Mouse (Mus musculus) MEL (cell line): ENCODE results near the gene Ccl1. TPM values are rescaled to one million over a fixed set of nuclear protein-coding genes. Genes with fewer than 3 reads are reported as not detected.

ENCODE experiments used
- DNase-seq: peaks from one replicate; pipeline ENCODE4 v3.0.0; 2011; ENCODE audit warnings: low read depth, low spot score
- H3K27ac ChIP-seq: 2 replicates; pipeline ENCODE4 v1.5.1; 2012; ENCODE audit warnings: low read depth, mild to moderate bottlenecking, control low read depth, low read length, moderate library complexity; ENCODE audit not compliant: control insufficient read depth
- H3K27me3 ChIP-seq, 2 experiments: fragments of 150-350 bp in 1 of 2; sonication (generic) in 1 of 2; 2 replicates each; pipeline ENCODE4 v1.6.1; 2012; ENCODE audit warnings: low read length in 2 of 2, mild to moderate bottlenecking in 2 of 2, improper control_type of control experiment in 1 of 2, moderate library complexity in 1 of 2; ENCODE audit not compliant: insufficient read depth in 2 of 2, control insufficient read depth in 1 of 2
- H3K36me3 ChIP-seq, 2 experiments: 2 replicates each; pipeline ENCODE4 v1.6.1; 2012 to 2014; ENCODE audit warnings: low read length in 2 of 2, improper control_type of control experiment in 1 of 2, inconsistent platforms in 1 of 2, mild to moderate bottlenecking in 1 of 2; ENCODE audit not compliant: insufficient read depth in 2 of 2, control insufficient read depth in 1 of 2
- H3K4me1 ChIP-seq, 2 experiments: fragments of 150-350 bp in 1 of 2; sonication (generic) in 1 of 2; 2 replicates each; pipeline ENCODE4 v1.6.1; 2012; ENCODE audit warnings: low read length in 2 of 2, improper control_type of control experiment in 1 of 2, mild to moderate bottlenecking in 1 of 2; ENCODE audit not compliant: insufficient read depth in 2 of 2, control insufficient read depth in 1 of 2
- H3K4me3 ChIP-seq, 2 experiments: fragments of 150-350 bp in 1 of 2; sonication (generic) in 1 of 2; 2 replicates each; pipeline ENCODE4 v1.5.1; 2012; ENCODE audit warnings: low read depth in 2 of 2, low read length in 2 of 2, mild to moderate bottlenecking in 2 of 2, moderate library complexity in 2 of 2, control low read depth in 1 of 2, improper control_type of control experiment in 1 of 2; ENCODE audit not compliant: control insufficient read depth in 1 of 2, insufficient read depth in 1 of 2
- H3K79me2 ChIP-seq: 2 replicates; pipeline ENCODE4 v1.6.1; 2012; ENCODE audit warnings: mild to moderate bottlenecking, low read length, moderate library complexity; ENCODE audit not compliant: control insufficient read depth, poor library complexity, insufficient read depth
- H3K9ac ChIP-seq: 2 replicates; pipeline ENCODE4 v1.6.1; 2012; ENCODE audit warnings: low read depth, mild to moderate bottlenecking, control low read depth, low read length, moderate library complexity; ENCODE audit not compliant: control insufficient read depth, poor library complexity, severe bottlenecking
- H3K9me3 ChIP-seq: fragments of 150-350 bp; sonication (generic); replicated peaks from 2 replicates; pipeline ENCODE4 v1.6.1; 2012; ENCODE audit warnings: mild to moderate bottlenecking, low read length, improper control_type of control experiment, moderate library complexity; ENCODE audit not compliant: insufficient read depth
- CTCF ChIP-seq, 3 experiments: IDR thresholded peaks in 2 of 3; conservative IDR thresholded peaks in 1 of 3; 2 replicates each; pipeline ENCODE4 v1.5.1; 2011 to 2012; ENCODE audit warnings: low read length in 3 of 3, low read depth in 2 of 3, mild to moderate bottlenecking in 2 of 3, improper control_type of control experiment in 1 of 3, inconsistent platforms in 1 of 3, mixed read lengths in 1 of 3, moderate library complexity in 1 of 3; ENCODE audit not compliant: control insufficient read depth in 1 of 3, insufficient read depth in 1 of 3, poor library complexity in 1 of 3, severe bottlenecking in 1 of 3
- EP300 ChIP-seq, 2 experiments: IDR thresholded peaks; 2 replicates each; pipeline ENCODE4 v1.6.1; 2011; ENCODE audit warnings: improper control_type of control experiment in 2 of 2, low read length in 2 of 2, low read depth in 1 of 2, mild to moderate bottlenecking in 1 of 2
- ETS1 ChIP-seq: IDR thresholded peaks from 2 replicates; pipeline ENCODE4 v1.6.1; 2012; ENCODE audit warnings: low read depth, mild to moderate bottlenecking, inconsistent platforms, low read length, improper control_type of control experiment, moderate library complexity
- JUND ChIP-seq: IDR thresholded peaks from 2 replicates; pipeline ENCODE4 v1.6.1; 2011; ENCODE audit warnings: low read depth, mild to moderate bottlenecking, improper control_type of control experiment, low read length
- KAT2A ChIP-seq: conservative IDR thresholded peaks from 2 replicates; pipeline ENCODE4 v1.6.1; 2012; ENCODE audit warnings: low read depth, low read length, improper control_type of control experiment, inconsistent platforms
- MAFK ChIP-seq: IDR thresholded peaks from 2 replicates; pipeline ENCODE4 v1.6.1; 2011; ENCODE audit warnings: low read depth, mild to moderate bottlenecking, low read length, improper control_type of control experiment, borderline replicate concordance
- MAX ChIP-seq: IDR thresholded peaks from 2 replicates; pipeline ENCODE4 v1.6.1; 2011; ENCODE audit warnings: low read length, improper control_type of control experiment
- POLR2A ChIP-seq, 2 experiments: IDR thresholded peaks; 2 replicates each; pipeline ENCODE4 v1.6.1; 2011 to 2012; ENCODE audit warnings: low read length in 2 of 2, mild to moderate bottlenecking in 2 of 2, control low read depth in 1 of 2, improper control_type of control experiment in 1 of 2, low read depth in 1 of 2, moderate library complexity in 1 of 2; ENCODE audit not compliant: control insufficient read depth in 1 of 2, insufficient read depth in 1 of 2, poor library complexity in 1 of 2
- POLR2AphosphoS2 ChIP-seq: IDR thresholded peaks from 2 replicates; pipeline ENCODE4 v1.6.1; 2011; ENCODE audit warnings: low read length, improper control_type of control experiment
- RAD21 ChIP-seq: IDR thresholded peaks from 2 replicates; pipeline ENCODE4 v1.6.1; 2011; ENCODE audit warnings: mild to moderate bottlenecking, low read depth, low read length, improper control_type of control experiment
- TAL1 ChIP-seq: IDR thresholded peaks from 2 replicates; pipeline ENCODE4 v1.6.1; 2012; ENCODE audit warnings: mild to moderate bottlenecking, inconsistent platforms, low read length, moderate library complexity, mixed read lengths
- TCF12 ChIP-seq: IDR thresholded peaks from 2 replicates; pipeline ENCODE4 v1.6.1; 2014; ENCODE audit warnings: low read depth, mild to moderate bottlenecking, inconsistent platforms, low read length, improper control_type of control experiment, moderate library complexity
- UBTF ChIP-seq: IDR thresholded peaks from 2 replicates; pipeline ENCODE4 v1.6.1; 2012; ENCODE audit warnings: low read depth, mild to moderate bottlenecking, inconsistent platforms, low read length, improper control_type of control experiment, moderate library complexity, borderline replicate concordance; ENCODE audit not compliant: insufficient read depth
- USF2 ChIP-seq, 2 experiments: IDR thresholded peaks; 2 replicates each; pipeline ENCODE4 v1.6.1; 2011 to 2012; ENCODE audit warnings: improper control_type of control experiment in 2 of 2, low read length in 2 of 2, borderline replicate concordance in 1 of 2, inconsistent platforms in 1 of 2, low read depth in 1 of 2, mild to moderate bottlenecking in 1 of 2; ENCODE audit not compliant: insufficient read depth in 1 of 2
- ZC3H11A ChIP-seq: IDR thresholded peaks from 2 replicates; pipeline ENCODE4 v1.6.1; 2012; ENCODE audit warnings: low read depth, mild to moderate bottlenecking, inconsistent platforms, low read length, improper control_type of control experiment
- ZNF384 ChIP-seq: IDR thresholded peaks from 2 replicates; pipeline ENCODE4 v1.6.1; 2012; ENCODE audit warnings: low read depth, mild to moderate bottlenecking, inconsistent platforms, low read length, improper control_type of control experiment
- polyA plus RNA-seq, 2 experiments: library from polyadenylated mRNA; stranded (reverse) in 1 of 2; unstranded in 1 of 2; fragments of >175 nt in 1 of 2; fragments of >200 nt in 1 of 2; gene quantifications; 2 replicates each; pipeline versions ENCODE4 v1.2.1 to v1.2.4; 2012; ENCODE audit warnings: low replicate concordance in 2 of 2, low read depth in 1 of 2; ENCODE audit not compliant: insufficient read length in 2 of 2, insufficient read depth in 1 of 2, missing spikeins in 1 of 2
- total RNA-seq: library from RNA; depleted of rRNA; stranded (reverse); fragments of 300-350 nt; gene quantifications from 2 replicates; pipeline ENCODE4 v1.2.3, GENCODE M21; 2012

Gene Ccl1
- total and polyA plus RNA-seq, 3 experiments = not detected

DNA sequence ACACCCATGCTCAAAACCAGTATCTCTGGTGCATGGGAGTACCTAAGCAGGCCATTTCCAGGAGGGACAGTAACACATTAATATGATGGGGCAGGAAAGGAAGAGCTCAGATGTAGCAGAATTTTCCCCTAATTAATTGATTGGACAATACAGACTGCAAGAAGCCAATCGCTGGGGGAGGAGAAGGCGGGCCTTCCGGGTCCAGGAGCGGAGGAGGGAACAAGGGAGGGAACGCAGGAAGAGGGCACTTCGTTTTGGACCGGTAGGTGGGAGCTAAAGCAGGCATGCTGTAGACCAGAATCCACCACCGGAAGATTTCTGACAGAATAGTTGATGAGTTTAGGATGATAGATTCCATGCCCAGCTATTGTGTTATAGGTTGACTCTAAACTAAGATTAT, 142.2 kb downstream of the Ccl1 start:
- Histone ChIP-seq H3K27ac (no peak overlapping the region), H3K4me1 (no peaks in the 10 kb centered on the region), H3K27me3 (no peaks in the 10 kb centered on the region), H3K4me3 (no peak overlapping the region), H3K9ac (no peak overlapping the region), H3K79me2 (no peaks in the 10 kb centered on the region), H3K36me3 (no peaks in the 10 kb centered on the region), H3K9me3 (no peaks in the 10 kb centered on the region)
- no peak for DNase-seq
- TF ChIP-seq RAD21 = no peak
- TF ChIP-seq JUND = no peak
- no peak for TF ChIP-seq TCF12
- no peak for TF ChIP-seq KAT2A
- no peak for TF ChIP-seq UBTF
- TF ChIP-seq POLR2A (IDR thresholded peaks at IDR 0.05; ENCODE audit: control insufficient read depth in 1 of 2, insufficient read depth in 1 of 2, low read depth in 1 of 2, low read length in 2 of 2, poor library complexity in 1 of 2) = no peak
- no peak for TF ChIP-seq MAX
- TF ChIP-seq ZNF384 = no peak
- no peak for TF ChIP-seq CTCF (IDR thresholded peaks at IDR 0.05 in 2 of 3, conservative IDR thresholded peaks at IDR 0.05 in 1 of 3; ENCODE audit: control insufficient read depth in 1 of 3, insufficient read depth in 1 of 3, low read depth in 2 of 3, low read length in 3 of 3, poor library complexity in 1 of 3, severe bottlenecking in 1 of 3)
- no peak for TF ChIP-seq POLR2AphosphoS2
- no peak for TF ChIP-seq TAL1
- TF ChIP-seq ZC3H11A = no peak
- no peak for TF ChIP-seq MAFK
- TF ChIP-seq EP300 (IDR thresholded peaks at IDR 0.05; ENCODE audit: low read depth in 1 of 2, low read length in 2 of 2) = no peak
- no peak for TF ChIP-seq ETS1
- no peak for TF ChIP-seq USF2 (IDR thresholded peaks at IDR 0.05; ENCODE audit: borderline replicate concordance in 1 of 2, insufficient read depth in 1 of 2, low read depth in 1 of 2, low read length in 2 of 2)

DNA sequence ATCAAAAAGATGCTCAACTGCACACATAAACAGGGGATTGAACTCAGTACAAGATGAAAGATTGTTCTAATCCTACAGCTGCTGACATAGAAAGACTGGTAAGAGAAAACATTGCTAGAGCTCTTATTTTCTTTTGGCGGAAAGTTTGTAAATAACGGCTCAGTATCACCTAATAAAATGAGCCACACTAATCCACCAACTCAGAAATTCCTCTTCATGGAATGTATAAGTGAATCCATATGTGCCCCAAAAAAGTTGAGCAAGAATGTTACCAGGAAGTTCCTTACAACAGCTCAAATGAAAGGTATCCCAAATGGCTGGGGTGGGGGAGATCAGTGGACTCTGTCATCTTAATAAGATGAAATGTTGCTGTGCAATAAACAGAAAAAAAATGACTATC, 146.4 kb downstream of the Ccl1 start:
- no peak overlapping the region for H3K4me3 ChIP-seq
- H3K79me2 ChIP-seq = no peaks in the 10 kb centered on the region
- no peaks in the 10 kb centered on the region for H3K27me3 ChIP-seq
- H3K9ac ChIP-seq = no peak overlapping the region
- TF ChIP-seq KAT2A = no peak
- TF ChIP-seq TAL1 = no peak
- TF ChIP-seq, all 39 proteins: peak for 0
- no peaks in the 10 kb centered on the region for H3K9me3 ChIP-seq
- DNase-seq = no peak
- H3K4me1 ChIP-seq = no peaks in the 10 kb centered on the region
- no peaks in the 10 kb centered on the region for H3K36me3 ChIP-seq
- no peak overlapping the region for H3K27ac ChIP-seq
